Mouse (Mus musculus): ENCODE results near the gene Wdr47.
"Not testable (repeated sequence)": the region's sequence is repeated elsewhere in the genome, so short reads cannot be mapped to it uniquely, and the experiment has no call there.

The Wdr47 gene

GRCm38 (mm10) chr3:108590786-108591529, at the start of gene Wdr47:
Gene Wdr47, plus strand, starts transcription at chr3:108591279.
- DNase-seq (ENCODE audit: low spot score in 2 of 2) = peak; percentile 95 to 97

- no peak for DNase-seq (ENCODE audit: low spot score in 2 of 2)
Observed at GRCm38 (mm10) chr3:108542299-108542698, 48.8 kb upstream of the Wdr47 start.

GRCm38 (mm10) chr3:108554111-108554561, 36.9 kb upstream of the Wdr47 start:
- DNase-seq (ENCODE audit: low spot score in 2 of 2) = no peak

GRCm38 (mm10) chr3:108554587-108555312, 36.3 kb upstream of the Wdr47 start:
- DNase-seq (ENCODE audit: low spot score in 2 of 2) = peak; percentile 93 to 96

GRCm38 (mm10) chr3:108557888-108558287, 33.2 kb upstream of the Wdr47 start:
- DNase-seq (ENCODE audit: low spot score in 2 of 2) = no peak

- peak; percentile 98 for DNase-seq (ENCODE audit: low spot score in 2 of 2)
Observed at GRCm38 (mm10) chr3:108562133-108562730, 28.8 kb upstream of the Wdr47 start, which contains the start of gene Tmem167b. Gene Tmem167b, minus strand, starts transcription at chr3:108562466.

- DNase-seq (ENCODE audit: low spot score in 2 of 2) = peak; percentile 30 to 52
Observed at GRCm38 (mm10) chr3:108562777-108563271, 28.3 kb upstream of the Wdr47 start.

- DNase-seq (ENCODE audit: low spot score in 2 of 2) = peak; percentile 76 to 83
Observed at GRCm38 (mm10) chr3:108563309-108563708, 27.8 kb upstream of the Wdr47 start.

DNA sequence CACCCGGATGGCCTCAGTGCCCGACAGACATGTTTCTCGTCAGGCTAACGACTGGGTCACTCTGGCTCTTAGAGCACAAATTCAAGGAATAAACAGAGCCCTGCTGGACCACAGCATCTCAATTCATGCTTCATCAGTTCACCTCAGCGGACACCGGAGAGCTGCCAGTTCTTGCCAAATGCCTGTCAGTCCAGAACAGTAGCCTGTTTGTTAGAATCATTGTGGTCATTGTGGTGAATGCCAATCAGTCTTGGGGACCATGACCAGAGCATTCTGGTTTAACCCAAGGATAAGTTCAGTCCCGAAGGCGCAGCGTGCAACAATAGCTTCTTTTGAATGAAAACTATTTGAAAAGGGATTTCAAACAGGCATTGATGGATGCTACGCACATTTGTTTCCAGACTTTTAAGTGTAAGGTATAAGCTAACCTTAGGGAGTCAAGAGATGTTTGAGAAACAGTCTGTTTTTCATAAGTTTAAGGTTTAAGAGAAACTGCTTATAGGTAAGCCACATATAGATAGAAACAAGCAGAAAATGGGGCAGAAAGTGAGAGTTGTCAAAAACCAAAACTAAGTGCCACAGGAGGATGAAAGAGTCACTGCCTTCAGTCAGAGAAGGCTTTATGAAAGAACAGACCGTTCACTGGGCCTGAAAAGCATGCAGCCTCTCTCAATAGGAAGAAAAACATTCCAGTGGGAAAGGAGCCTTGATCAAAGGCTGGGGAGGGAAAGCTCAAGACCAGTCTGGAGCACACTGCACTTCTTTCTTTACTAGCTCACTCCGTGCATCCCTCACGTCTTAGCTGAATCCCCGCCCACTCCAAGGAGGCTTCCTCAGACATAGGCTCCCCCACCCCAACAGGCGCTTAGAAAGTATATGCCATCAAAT, 22.8 kb upstream of the Wdr47 start:
- DNase-seq (ENCODE audit: low spot score in 2 of 2) = no peak

- not testable (repeated sequence) for DNase-seq (ENCODE audit: low spot score in 2 of 2)
Observed at GRCm38 (mm10) chr3:108569636-108570035, 21.4 kb upstream of the Wdr47 start.

GRCm38 (mm10) chr3:108570813-108571212, 20.3 kb upstream of the Wdr47 start:
- DNase-seq (ENCODE audit: low spot score in 2 of 2) = no peak

DNA sequence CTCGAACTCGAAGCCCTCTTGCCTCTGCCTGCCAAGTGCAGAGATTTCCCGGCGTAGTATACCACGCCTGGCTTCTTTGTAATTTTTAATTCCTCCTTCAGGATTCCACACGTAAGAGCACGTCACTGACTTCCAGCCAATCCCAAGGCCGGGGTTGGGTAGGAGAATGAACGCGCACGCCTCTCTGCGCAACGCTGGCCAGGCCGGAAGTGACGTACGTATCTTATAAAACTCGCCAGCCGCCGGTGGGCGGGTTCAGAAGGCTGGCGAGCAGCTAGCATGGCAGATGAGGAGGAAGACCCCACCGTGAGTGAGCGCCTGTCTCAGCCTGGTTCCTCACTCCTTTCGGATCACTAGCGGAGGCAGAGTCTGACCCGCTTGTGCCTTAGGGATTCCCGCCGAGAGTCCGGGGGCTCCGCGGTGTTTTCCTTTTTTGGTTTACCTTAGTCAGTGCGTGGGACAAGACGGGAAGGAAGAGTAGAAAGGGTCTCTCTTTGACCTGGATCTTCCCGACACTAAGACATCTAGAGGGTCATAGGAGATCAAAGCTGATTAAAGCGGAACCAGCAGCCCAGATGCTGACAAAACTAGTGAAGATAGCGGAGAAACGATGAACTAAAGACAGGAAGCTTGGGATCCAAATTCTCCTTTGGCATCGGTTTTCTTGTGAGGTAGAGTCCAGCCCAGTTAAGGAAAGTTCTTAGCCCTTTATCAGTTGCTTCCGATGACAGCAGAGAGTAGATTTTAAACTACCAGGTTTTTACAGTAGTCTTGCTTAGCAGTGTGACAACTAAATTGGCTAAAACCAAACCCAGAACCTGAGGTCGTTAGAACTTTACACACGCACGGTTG, 19.4 kb upstream of the Wdr47 start, which contains the start of gene Taf13:
Gene Taf13, plus strand, starts transcription at position 256 of the 852 bp plus-strand sequence.
- DNase-seq (ENCODE audit: low spot score in 2 of 2) = peak; percentile 95 to 96

DNA sequence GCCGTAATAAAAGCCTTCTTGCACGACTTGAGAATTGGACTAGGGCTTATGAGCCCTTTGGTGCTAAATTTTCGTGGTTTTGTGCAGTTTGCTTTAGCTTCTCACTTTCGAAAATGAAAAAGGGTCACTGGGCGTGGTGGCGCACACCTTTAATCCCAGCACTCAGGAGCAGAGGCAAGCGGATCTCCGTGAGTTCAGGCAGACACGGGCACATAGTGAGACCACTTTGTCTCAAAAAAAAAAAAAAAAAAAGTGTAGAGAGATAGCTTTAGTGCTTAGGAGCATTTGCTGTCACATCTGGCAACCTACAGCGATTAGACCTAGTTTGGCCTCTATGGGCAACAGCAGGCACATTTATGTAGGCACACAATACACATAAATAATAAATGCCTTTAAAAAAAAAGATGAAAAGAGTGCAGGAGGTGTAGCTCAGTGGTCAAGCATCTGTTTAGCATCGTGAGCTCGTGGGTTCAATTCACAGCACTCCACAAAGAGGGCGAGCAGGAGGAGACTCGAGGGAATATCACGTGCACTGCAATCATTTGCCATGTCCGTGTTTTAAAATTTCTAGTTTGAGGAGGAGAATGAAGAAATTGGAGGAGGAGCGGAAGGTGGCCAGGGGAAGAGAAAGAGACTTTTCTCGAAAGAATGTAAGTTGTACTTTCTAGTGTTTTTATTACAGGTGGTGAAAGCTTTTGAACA, 18.6 kb upstream of the Wdr47 start:
- no peak for DNase-seq (ENCODE audit: low spot score in 2 of 2)

GRCm38 (mm10) chr3:108574018-108574417, 17.1 kb upstream of the Wdr47 start:
- no peak for DNase-seq (ENCODE audit: low spot score in 2 of 2)

GRCm38 (mm10) chr3:108584580-108584979, 6.5 kb upstream of the Wdr47 start:
- DNase-seq (ENCODE audit: low spot score in 2 of 2) = peak; percentile 16 to 20

DNA sequence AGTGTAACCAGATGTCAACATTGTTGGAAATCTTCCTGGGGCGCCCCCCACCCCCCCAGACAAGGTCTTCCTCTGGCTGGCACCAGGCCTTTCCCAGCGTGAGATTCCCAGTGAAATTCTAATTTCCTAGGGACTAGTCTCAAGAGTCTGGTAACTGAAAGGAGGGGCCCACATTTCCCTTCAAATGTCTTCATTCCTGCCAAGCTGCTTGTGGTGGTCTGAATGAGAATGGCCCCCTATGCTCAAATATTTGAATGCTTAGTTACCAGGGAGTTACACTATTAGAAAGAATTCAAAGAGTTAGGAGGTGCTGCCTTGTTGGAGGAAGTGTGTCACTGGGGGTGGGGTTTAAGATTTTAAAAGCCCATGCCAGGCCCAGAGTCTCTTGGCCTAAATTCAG, 2.6 kb upstream of the Wdr47 start:
- DNase-seq (ENCODE audit: low spot score in 2 of 2) = no peak

DNA sequence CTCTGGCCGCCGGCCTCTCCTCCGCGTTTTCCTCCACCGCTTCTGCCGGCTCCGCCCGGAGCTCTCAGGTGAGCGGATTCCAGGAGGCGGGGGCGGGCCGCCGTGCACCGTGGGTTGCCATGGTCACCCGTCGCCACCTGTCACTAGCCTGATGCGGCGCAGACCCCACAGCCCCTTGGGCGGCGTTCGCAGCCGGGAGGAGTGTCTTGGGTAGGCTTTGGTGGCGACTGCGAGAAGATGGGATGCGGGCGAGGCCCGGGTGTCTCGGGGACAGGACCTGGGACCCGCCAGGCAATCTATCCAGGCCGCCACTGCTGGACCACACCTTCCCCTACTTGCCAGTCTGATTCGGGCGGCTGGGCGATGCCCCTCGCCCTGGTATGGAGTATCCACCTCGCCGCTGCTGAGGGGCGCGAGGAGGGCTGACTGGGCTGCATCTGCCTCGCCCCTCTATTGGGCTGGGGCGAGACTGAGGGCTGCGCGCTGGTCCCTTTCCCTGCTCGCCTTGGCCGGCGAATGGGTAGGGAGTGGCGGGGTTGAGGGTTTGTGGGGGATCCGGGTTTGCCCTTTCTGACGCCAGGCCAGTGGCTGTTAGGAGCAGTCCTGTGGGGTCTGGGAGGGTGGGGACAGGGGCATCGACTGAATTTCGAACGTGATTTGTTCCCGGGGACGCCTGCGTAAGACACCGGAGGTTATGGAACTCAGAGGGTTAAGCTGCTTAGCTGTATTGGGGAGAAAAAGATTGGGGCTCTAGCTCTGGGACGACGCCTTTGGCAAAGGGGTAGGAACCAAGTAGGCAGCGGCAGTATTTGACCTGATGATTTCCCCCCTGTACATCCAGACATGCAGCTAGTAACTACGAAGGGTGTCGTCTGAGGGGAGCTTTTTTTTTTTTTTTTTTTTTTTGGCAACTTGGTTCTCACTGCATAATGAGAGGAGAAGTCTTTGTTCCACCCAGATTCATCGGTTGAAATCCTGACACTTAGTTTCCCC, 747 bp downstream of the Wdr47 start:
- no peak for DNase-seq (ENCODE audit: low spot score in 2 of 2)

GRCm38 (mm10) chr3:108608906-108609305, 17.8 kb downstream of the Wdr47 start:
- DNase-seq (ENCODE audit: low spot score in 2 of 2) = peak; percentile 37 to 43

Data from spleen, postnatal 36 days (tissue).